Mouse (Mus musculus) midbrain, embryonic 11.5 days (tissue): ENCODE measurements at regions not wholly inside any gene's neighbourhood (a gene's known extent, or its start where the extent isn't known, plus 50 kb on each side); places are given as distances from the start of the nearest gene placed in this dataset.

Experiments used
- ATAC-seq: fragments of 200-750 bp; cut with Nextera tagmentation; 2 replicates; pipeline ENCODE4 v1.8.0; 2017; ENCODE audit warnings: moderate TSS enrichment, moderate library complexity; ENCODE audit not compliant: low FRiP score
- DNase-seq: peaks from one replicate; pipeline ENCODE4 v3.0.0; 2015; ENCODE audit warnings: low spot score; ENCODE audit errors: missing footprints
- H3K27ac ChIP-seq: fragments of 300-500 bp; sonication (generic); 2 replicates; pipeline ENCODE4 v1.5.1; 2014; ENCODE audit warnings: low read depth, low read length
- H3K27me3 ChIP-seq: fragments of 300-500 bp; sonication (generic); 2 replicates; pipeline ENCODE4 v1.6.1; 2014; ENCODE audit warnings: mild to moderate bottlenecking, low read length, moderate library complexity, mixed read lengths; ENCODE audit not compliant: control insufficient read depth, insufficient read depth
- H3K36me3 ChIP-seq: fragments of 300-500 bp; sonication (generic); 2 replicates; pipeline ENCODE4 v1.6.1; 2014; ENCODE audit warnings: mild to moderate bottlenecking, low read length, moderate library complexity, mixed read lengths; ENCODE audit not compliant: control insufficient read depth, insufficient read depth
- H3K4me1 ChIP-seq: fragments of 300-500 bp; sonication (generic); 2 replicates; pipeline ENCODE4 v1.6.1; 2014; ENCODE audit warnings: low read length; ENCODE audit not compliant: control insufficient read depth, insufficient read depth
- H3K4me2 ChIP-seq: fragments of 300-500 bp; sonication (generic); 2 replicates; pipeline ENCODE4 v1.6.1; 2014; ENCODE audit warnings: mild to moderate bottlenecking, moderate library complexity
- H3K4me3 ChIP-seq: fragments of 300-500 bp; sonication (generic); 2 replicates; pipeline ENCODE4 v1.5.1; 2014; ENCODE audit warnings: low read depth, low read length
- H3K9ac ChIP-seq: fragments of 300-500 bp; sonication (generic); 2 replicates; pipeline ENCODE4 v1.6.1; 2014; ENCODE audit warnings: low read length
- H3K9me3 ChIP-seq: fragments of 300-500 bp; sonication (generic); 2 replicates; pipeline ENCODE4 v1.6.1; 2016; ENCODE audit warnings: low read length; ENCODE audit not compliant: control insufficient read depth
- WGBS: fragments of 180-500 bp; shearing (Covaris S2); extraction: QIAGEN DNeasy Blood & Tissue Kit; methylation state at CpG from one replicate; pipeline ENCODE4 v1.1.7; 2014; 5-methylcytosine and 5-hydroxymethylcytosine counted together

GRCm38 (mm10) chr5:64661959-64662358 lies 141.2 kb upstream of the Klf3 start:
- 49% methylated on average over 6 of the region's 6 CpGs for WGBS
- Histone ChIP-seq H3K27ac (no peak overlapping the region), H3K36me3 (no peaks in the 10 kb centered on the region), H3K9me3 (no peaks in the 10 kb centered on the region), H3K27me3 (no peaks in the 10 kb centered on the region), H3K4me2 (no peak overlapping the region), H3K9ac (no peak overlapping the region), H3K4me1 (no peaks in the 10 kb centered on the region), H3K4me3 (no peak overlapping the region)
- no peak for DNase-seq
- ATAC-seq = no peak

GRCm38 (mm10) chr5:64662476-64662875 lies 140.7 kb upstream of the Klf3 start:
- DNase-seq = no peak
- 73% methylated on average over 7 of the region's 7 CpGs for WGBS

GRCm38 (mm10) chr5:64663766-64664165 lies 139.4 kb upstream of the Klf3 start:
- no peak for ATAC-seq
- Histone ChIP-seq H3K9me3 (no peaks in the 10 kb centered on the region), H3K4me2 (no peak overlapping the region), H3K4me1 (no peaks in the 10 kb centered on the region), H3K36me3 (no peaks in the 10 kb centered on the region), H3K27me3 (no peaks in the 10 kb centered on the region), H3K4me3 (no peak overlapping the region), H3K27ac (no peak overlapping the region), H3K9ac (no peak overlapping the region)
- DNase-seq = no peak
- WGBS = 67% methylated on average over 1 of the region's 1 CpGs

More at GRCm38 (mm10) chr5:64662476-64662875, 140.7 kb upstream of the Klf3 start:
- Histone ChIP-seq H3K9me3 (no peaks in the 10 kb centered on the region), H3K4me3 (no peak overlapping the region), H3K4me2 (no peak overlapping the region), H3K9ac (no peak overlapping the region), H3K36me3 (no peaks in the 10 kb centered on the region), H3K27ac (no peak overlapping the region), H3K4me1 (no peaks in the 10 kb centered on the region), H3K27me3 (no peaks in the 10 kb centered on the region)
- no peak for ATAC-seq

GRCm38 (mm10) chr5:64665064-64665463 lies 138.1 kb upstream of the Klf3 start:
- Histone ChIP-seq H3K9ac (no peak overlapping the region), H3K4me1 (no peaks in the 10 kb centered on the region), H3K9me3 (no peaks in the 10 kb centered on the region), H3K27me3 (no peaks in the 10 kb centered on the region), H3K36me3 (no peaks in the 10 kb centered on the region), H3K4me2 (no peak overlapping the region), H3K27ac (no peak overlapping the region), H3K4me3 (no peak overlapping the region)
- DNase-seq (no peak), ATAC-seq (no peak)
- whole genome bisulfite sequencing = 78% methylated on average over 3 of the region's 3 CpGs

- Histone ChIP-seq H3K36me3 (no peaks in the 10 kb centered on the region), H3K4me2 (no peak overlapping the region), H3K4me1 (no peaks in the 10 kb centered on the region), H3K9me3 (no peaks in the 10 kb centered on the region), H3K9ac (no peak overlapping the region), H3K27me3 (no peaks in the 10 kb centered on the region), H3K4me3 (no peak overlapping the region), H3K27ac (no peak overlapping the region)
- ATAC-seq (no peak), DNase-seq (no peak)
- 59% methylated on average over 3 of the region's 3 CpGs for WGBS
These were observed 136.9 kb upstream of the Klf3 start for GRCm38 (mm10) chr5:64666256-64666655.

- no peak for DNase-seq
- 92% methylated on average over 3 of the region's 3 CpGs for WGBS
- no peaks in the 10 kb centered on the region for H3K36me3 ChIP-seq
These were observed 136.1 kb upstream of the Klf3 start for GRCm38 (mm10) chr5:64667053-64667452.

GRCm38 (mm10) chr5:64673861-64674260 lies 129.3 kb upstream of the Klf3 start:
- Histone ChIP-seq H3K4me3 (no peak overlapping the region), H3K4me1 (no peaks in the 10 kb centered on the region), H3K9ac (no peak overlapping the region), H3K27me3 (no peaks in the 10 kb centered on the region), H3K27ac (no peak overlapping the region), H3K36me3 (no peaks in the 10 kb centered on the region), H3K4me2 (no peak overlapping the region), H3K9me3 (no peaks in the 10 kb centered on the region)
- WGBS = 93% methylated on average over 2 of the region's 2 CpGs
- no peak for ATAC-seq
- no peak for DNase-seq

More at GRCm38 (mm10) chr5:64667053-64667452, 136.1 kb upstream of the Klf3 start:
- Histone ChIP-seq H3K4me1 (no peaks in the 10 kb centered on the region), H3K27ac (no peak overlapping the region), H3K27me3 (no peaks in the 10 kb centered on the region), H3K4me2 (no peak overlapping the region), H3K9me3 (no peaks in the 10 kb centered on the region), H3K4me3 (no peak overlapping the region), H3K9ac (no peak overlapping the region)
- ATAC-seq = no peak

- no peak overlapping the region for H3K9ac ChIP-seq
- ATAC-seq (no peak), DNase-seq (no peak)
- H3K27me3 ChIP-seq = no peaks in the 10 kb centered on the region
- H3K4me3 ChIP-seq = no peak overlapping the region
- whole genome bisulfite sequencing = 93% methylated on average over 17 of the region's 17 CpGs
- no peak overlapping the region for H3K27ac ChIP-seq
- no peaks in the 10 kb centered on the region for H3K36me3 ChIP-seq
- no peaks in the 10 kb centered on the region for H3K9me3 ChIP-seq
- no peak overlapping the region for H3K4me2 ChIP-seq
- H3K4me1 ChIP-seq = no peaks in the 10 kb centered on the region
These were observed 126.8 kb upstream of the Klf3 start for GRCm38 (mm10) chr5:64676214-64676945.

- Histone ChIP-seq H3K27me3 (no peaks in the 10 kb centered on the region), H3K4me1 (no peaks in the 10 kb centered on the region), H3K27ac (no peak overlapping the region), H3K9ac (no peak overlapping the region), H3K36me3 (no peaks in the 10 kb centered on the region), H3K4me2 (no peak overlapping the region), H3K4me3 (no peak overlapping the region), H3K9me3 (no peaks in the 10 kb centered on the region)
- no peak for ATAC-seq
- DNase-seq = no peak
- WGBS = 94% methylated on average over 8 of the region's 8 CpGs
These were observed 126.1 kb upstream of the Klf3 start for GRCm38 (mm10) chr5:64676946-64677588.
